Mouse (Mus musculus) liver, postnatal 0 days (tissue): ENCODE measurements around the gene Pxmp4.

ENCODE experiments used
- CTCF ChIP-seq: sonication (generic); IDR thresholded peaks from 2 replicates; pipeline ENCODE4 v1.5.1; 2016; ENCODE audit warnings: antibody characterized with exemption, low read depth
- EP300 ChIP-seq: IDR thresholded peaks from 2 replicates; pipeline ENCODE4 v1.6.1; 2016; ENCODE audit warnings: antibody characterized with exemption, low read depth, mild to moderate bottlenecking

GRCm38 (mm10) chr2:154597399-154597798 is 6.1 kb downstream of the Pxmp4 start:
- TF ChIP-seq CTCF = no peak
- TF ChIP-seq EP300 = no peak
